Mouse (Mus musculus) cerebellum, adult 2 months (tissue): Measurements from ENCODE around the gene Slk.

Source experiments
- CTCF ChIP-seq: fragments of 200-500 bp; IDR thresholded peaks from 2 replicates; pipeline ENCODE4 v1.5.1; 2011; ENCODE audit warnings: low read depth, mild to moderate bottlenecking, control low read depth, low read length, moderate library complexity, borderline replicate concordance; ENCODE audit not compliant: insufficient read depth
- POLR2A ChIP-seq: fragments of 200-500 bp; IDR thresholded peaks from 2 replicates; pipeline ENCODE4 v1.6.1; 2011; ENCODE audit warnings: low read length, control low read depth, borderline replicate concordance; ENCODE audit not compliant: insufficient read depth

DNA sequence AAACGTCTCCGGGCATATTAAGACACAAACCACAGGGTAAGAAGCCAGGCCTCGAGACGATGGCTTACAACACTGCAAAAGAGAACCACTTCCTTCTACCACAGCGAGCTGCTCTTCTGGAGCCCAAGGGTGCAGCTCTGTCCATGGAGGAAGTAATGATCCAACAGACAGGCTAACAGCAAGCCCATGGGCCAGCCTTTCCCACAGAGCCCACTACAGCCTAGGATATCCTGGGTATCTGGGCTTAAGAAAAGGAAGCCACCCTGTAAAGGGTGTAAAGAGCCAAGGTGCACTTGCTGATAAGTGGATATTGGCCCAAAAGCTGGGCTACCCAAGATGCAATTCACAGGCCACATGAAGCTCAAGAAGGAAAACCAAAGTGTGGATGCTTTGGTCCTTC is 48.2 kb upstream of the Slk start:
- TF ChIP-seq CTCF (no peak), POLR2A (no peak)
